Mouse (Mus musculus): ENCODE results near the gene Celsr1. TPM values are rescaled to one million over a fixed set of nuclear protein-coding genes. Genes with fewer than 3 reads are reported as not detected.

The Celsr1 gene
- total RNA-seq, 2 experiments from 2014 or later, result 3.8 to 9.0 TPM

GRCm38 (mm10) chr15:86050170-86050743 lies 16.7 kb upstream of the Celsr1 start:
- peak; percentile 69 for ATAC-seq (replicated peaks; ENCODE audit: low FRiP score, low TSS enrichment, poor library complexity, severe bottlenecking)

- no peak for ATAC-seq (replicated peaks; ENCODE audit: low FRiP score, low TSS enrichment, poor library complexity, severe bottlenecking)
Measured at GRCm38 (mm10) chr15:86049510-86049909, 15.9 kb upstream of the Celsr1 start.

GRCm38 (mm10) chr15:86042364-86042763 lies 8.8 kb upstream of the Celsr1 start:
- ATAC-seq (replicated peaks; ENCODE audit: low FRiP score, low TSS enrichment, poor library complexity, severe bottlenecking), result peak; percentile 60; the same call in 1 of the 2 replicates

GRCm38 (mm10) chr15:86041421-86041820 lies 7.8 kb upstream of the Celsr1 start:
- no peak for ATAC-seq (replicated peaks; ENCODE audit: low FRiP score, low TSS enrichment, poor library complexity, severe bottlenecking)

- ATAC-seq (replicated peaks; ENCODE audit: low FRiP score, low TSS enrichment, poor library complexity, severe bottlenecking), result peak; percentile 74
Measured at GRCm38 (mm10) chr15:86038802-86039201, 5.2 kb upstream of the Celsr1 start.

GRCm38 (mm10) chr15:86035913-86036312 lies 2.3 kb upstream of the Celsr1 start:
- ATAC-seq (replicated peaks; ENCODE audit: low FRiP score, low TSS enrichment, poor library complexity, severe bottlenecking), result no peak

GRCm38 (mm10) chr15:86034781-86035360 lies 1.3 kb upstream of the Celsr1 start:
- ATAC-seq (replicated peaks; ENCODE audit: low FRiP score, low TSS enrichment, poor library complexity, severe bottlenecking), result no peak

GRCm38 (mm10) chr15:86034021-86034523 lies 495 bp upstream of the Celsr1 start:
- ATAC-seq (replicated peaks; ENCODE audit: low FRiP score, low TSS enrichment, poor library complexity, severe bottlenecking), result peak; percentile 48

GRCm38 (mm10) chr15:86032811-86033190 lies 776 bp downstream of the Celsr1 start:
- ATAC-seq (replicated peaks; ENCODE audit: low FRiP score, low TSS enrichment, poor library complexity, severe bottlenecking), result peak; percentile 19

GRCm38 (mm10) chr15:86029981-86030380 lies 3.6 kb downstream of the Celsr1 start:
- no peak for ATAC-seq (replicated peaks; ENCODE audit: low FRiP score, low TSS enrichment, poor library complexity, severe bottlenecking)

- no peak for ATAC-seq (replicated peaks; ENCODE audit: low FRiP score, low TSS enrichment, poor library complexity, severe bottlenecking)
Measured at GRCm38 (mm10) chr15:86027871-86028270, 5.7 kb downstream of the Celsr1 start.

GRCm38 (mm10) chr15:86021971-86022370 lies 11.6 kb downstream of the Celsr1 start:
- ATAC-seq (replicated peaks; ENCODE audit: low FRiP score, low TSS enrichment, poor library complexity, severe bottlenecking), result no peak

- peak; percentile 50; the same call in 1 of the 2 replicates for ATAC-seq (replicated peaks; ENCODE audit: low FRiP score, low TSS enrichment, poor library complexity, severe bottlenecking)
Measured at GRCm38 (mm10) chr15:86021301-86021700, 12.3 kb downstream of the Celsr1 start.

- no peak for ATAC-seq (replicated peaks; ENCODE audit: low FRiP score, low TSS enrichment, poor library complexity, severe bottlenecking)
Measured at GRCm38 (mm10) chr15:86020008-86020407, 13.6 kb downstream of the Celsr1 start.

GRCm38 (mm10) chr15:86018753-86019512 lies 14.6 kb downstream of the Celsr1 start:
- no peak for ATAC-seq (replicated peaks; ENCODE audit: low FRiP score, low TSS enrichment, poor library complexity, severe bottlenecking)

- ATAC-seq (replicated peaks; ENCODE audit: low FRiP score, low TSS enrichment, poor library complexity, severe bottlenecking), result no peak
Measured at GRCm38 (mm10) chr15:86017336-86017735, 16.2 kb downstream of the Celsr1 start.

- peak; percentile 79 for ATAC-seq (replicated peaks; ENCODE audit: low FRiP score, low TSS enrichment, poor library complexity, severe bottlenecking)
Measured at GRCm38 (mm10) chr15:86015860-86016541, 17.6 kb downstream of the Celsr1 start.

- no peak for ATAC-seq (replicated peaks; ENCODE audit: low FRiP score, low TSS enrichment, poor library complexity, severe bottlenecking)
Measured at GRCm38 (mm10) chr15:86015026-86015425, 18.6 kb downstream of the Celsr1 start.

- no peak for ATAC-seq (replicated peaks; ENCODE audit: low FRiP score, low TSS enrichment, poor library complexity, severe bottlenecking)
Measured at GRCm38 (mm10) chr15:86013656-86014055, 19.9 kb downstream of the Celsr1 start.

GRCm38 (mm10) chr15:86013130-86013529 lies 20.4 kb downstream of the Celsr1 start:
- no peak for ATAC-seq (replicated peaks; ENCODE audit: low FRiP score, low TSS enrichment, poor library complexity, severe bottlenecking)

All from megakaryocyte-erythroid progenitor cell, adult 5-6 weeks (primary cell).